Mouse (Mus musculus) cerebellum, adult 2 months (tissue): ENCODE measurements at regions not wholly inside any gene's neighbourhood (a gene's known extent, or its start where the extent isn't known, plus 50 kb on each side); places are given as distances from the start of the nearest gene placed in this dataset.

Experiments used
- CTCF ChIP-seq: fragments of 200-500 bp; IDR thresholded peaks from 2 replicates; pipeline ENCODE4 v1.5.1; 2011; ENCODE audit warnings: low read depth, mild to moderate bottlenecking, control low read depth, low read length, moderate library complexity, borderline replicate concordance; ENCODE audit not compliant: insufficient read depth
- POLR2A ChIP-seq: fragments of 200-500 bp; IDR thresholded peaks from 2 replicates; pipeline ENCODE4 v1.6.1; 2011; ENCODE audit warnings: low read length, control low read depth, borderline replicate concordance; ENCODE audit not compliant: insufficient read depth

DNA sequence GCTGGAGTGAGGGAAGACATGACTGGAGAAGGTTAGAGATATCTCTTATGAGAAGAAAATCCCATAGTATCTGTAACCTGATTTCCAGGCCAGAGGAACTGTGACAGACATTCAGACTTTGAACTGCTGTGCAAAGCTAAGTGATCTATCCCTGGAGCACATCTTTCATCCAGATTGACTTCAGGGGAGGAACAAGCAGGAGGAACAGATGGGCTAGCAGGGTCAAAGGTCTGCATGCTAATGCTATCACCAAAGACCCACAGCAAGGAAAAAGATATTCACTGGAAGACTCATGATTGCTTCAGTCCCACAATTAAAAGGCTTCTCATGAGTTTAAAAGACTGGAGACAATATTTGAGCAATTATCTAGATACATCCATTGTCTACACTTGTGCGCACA lies 855.7 kb upstream of the Sox9 start:
- TF ChIP-seq CTCF = no peak
- no peak for TF ChIP-seq POLR2A
